Mouse (Mus musculus) limb, embryonic 10.5 days (tissue): Measurements from ENCODE around the gene Gmeb2. TPM values are rescaled to one million over a fixed set of nuclear protein-coding genes. Genes with fewer than 3 reads are reported as not detected.

ENCODE experiments used
- DNase-seq: peaks from one replicate; pipeline ENCODE4 v3.0.0-alpha.2; 2017; ENCODE audit warnings: low spot score
- H3K27ac ChIP-seq: fragments of 300-500 bp; sonication (generic); 2 replicates; pipeline ENCODE4 v1.5.1; 2016; ENCODE audit warnings: mild to moderate bottlenecking
- H3K27me3 ChIP-seq: fragments of 300-500 bp; sonication (generic); 2 replicates; pipeline ENCODE4 v1.6.1; 2016; ENCODE audit warnings: low read depth, mild to moderate bottlenecking; ENCODE audit not compliant: poor library complexity, severe bottlenecking
- H3K36me3 ChIP-seq: fragments of 300-500 bp; sonication (generic); 2 replicates; pipeline ENCODE4 v1.6.1; 2016; ENCODE audit warnings: mild to moderate bottlenecking, moderate library complexity
- H3K4me1 ChIP-seq: fragments of 300-500 bp; sonication (generic); 2 replicates; pipeline ENCODE4 v1.6.1; 2016
- H3K4me3 ChIP-seq: fragments of 300-500 bp; sonication (generic); 2 replicates; pipeline ENCODE4 v1.5.1; 2016; ENCODE audit warnings: mild to moderate bottlenecking, moderate library complexity
- H3K9me3 ChIP-seq: fragments of 300-500 bp; sonication (generic); replicated peaks from 2 replicates; pipeline ENCODE4 v1.6.1; 2016; ENCODE audit warnings: mild to moderate bottlenecking
- WGBS: fragments of 180-500 bp; shearing (Covaris S2); methylation state at CpG from one replicate; pipeline ENCODE4 v1.1.7; 2016; 5-methylcytosine and 5-hydroxymethylcytosine counted together
- polyA plus RNA-seq: library from polyadenylated mRNA; unstranded; fragments of >200 nt; fragmentation: Nextera tagmentation; extraction: Ambion mirVana; gene quantifications from 2 replicates; pipeline ENCODE4 v1.2.1, GENCODE M21; 2016

The Gmeb2 gene
- polyA plus RNA-seq, 1 experiment from 2014 or later = 23.0 TPM

DNA sequence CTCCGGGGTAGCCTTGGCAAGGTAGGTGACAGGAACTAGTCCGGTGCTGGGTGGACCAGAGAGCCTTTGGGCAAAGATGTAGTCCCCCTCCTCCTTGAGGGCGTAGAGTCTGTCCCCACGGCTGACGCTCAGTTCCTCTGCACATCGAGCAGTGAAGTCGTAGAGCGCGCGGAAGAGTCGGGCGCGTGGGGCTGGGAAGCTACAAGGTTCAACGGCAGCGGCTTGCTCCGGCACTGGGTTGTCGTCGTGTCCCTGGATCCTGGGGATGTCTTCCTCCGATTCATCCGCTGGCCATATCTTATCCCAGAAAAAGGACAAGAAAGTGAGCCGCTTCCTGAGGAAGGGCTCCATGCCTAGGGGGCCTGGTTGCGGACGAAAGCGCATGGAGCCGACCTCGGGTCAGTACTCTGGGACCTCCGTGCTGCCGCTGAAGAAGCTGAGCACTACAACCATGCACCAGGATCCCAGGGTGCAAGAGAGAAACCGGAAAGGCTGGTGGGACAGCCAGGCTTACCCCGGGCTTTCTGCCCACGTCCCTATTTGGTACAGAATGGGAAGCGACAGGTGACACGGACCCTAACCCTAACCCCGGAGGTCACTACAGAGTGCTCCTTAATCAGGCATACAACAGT, 75.3 kb downstream of the Gmeb2 start:
- H3K27ac ChIP-seq = peak overlapping the region; percentile 62; the same call in 1 of the 2 replicates
- no peaks in the 10 kb centered on the region for H3K36me3 ChIP-seq
- H3K4me1 ChIP-seq = peaks cover 31% of the 10 kb centered on the region
- DNase-seq = no peak
- peak overlapping the region; percentile 48 for H3K4me3 ChIP-seq
- H3K27me3 ChIP-seq = peaks cover 60% of the 10 kb centered on the region
- no peaks in the 10 kb centered on the region for H3K9me3 ChIP-seq
- 5% methylated on average over 34 of the region's 34 CpGs for WGBS

DNA sequence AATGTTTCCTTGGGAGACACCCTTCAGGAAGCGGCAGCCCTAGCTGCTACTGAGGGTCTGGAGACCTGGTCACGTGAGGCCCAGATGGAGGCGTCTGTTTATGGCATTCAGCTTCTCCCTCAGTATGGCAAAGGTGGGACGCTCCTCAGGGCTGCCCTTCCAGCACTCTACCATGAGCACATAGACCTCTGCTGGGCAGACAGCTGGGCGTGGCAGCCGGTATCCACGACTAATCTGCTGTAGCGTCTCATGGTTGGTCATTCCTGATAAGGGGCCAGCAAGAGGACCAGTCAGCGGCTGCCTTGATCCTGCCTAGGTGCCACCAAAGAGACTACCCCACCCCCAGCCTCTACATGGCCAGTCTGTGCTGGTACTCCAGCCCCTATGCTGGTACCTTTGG, 81.7 kb downstream of the Gmeb2 start:
- Histone ChIP-seq H3K27me3 (peaks cover 24% of the 10 kb centered on the region), H3K27ac (no peak overlapping the region), H3K4me3 (no peak overlapping the region), H3K36me3 (no peaks in the 10 kb centered on the region), H3K9me3 (no peaks in the 10 kb centered on the region), H3K4me1 (peaks cover 8% of the 10 kb centered on the region)
- DNase-seq = no peak
- WGBS = 82% methylated on average over 9 of the region's 9 CpGs

DNA sequence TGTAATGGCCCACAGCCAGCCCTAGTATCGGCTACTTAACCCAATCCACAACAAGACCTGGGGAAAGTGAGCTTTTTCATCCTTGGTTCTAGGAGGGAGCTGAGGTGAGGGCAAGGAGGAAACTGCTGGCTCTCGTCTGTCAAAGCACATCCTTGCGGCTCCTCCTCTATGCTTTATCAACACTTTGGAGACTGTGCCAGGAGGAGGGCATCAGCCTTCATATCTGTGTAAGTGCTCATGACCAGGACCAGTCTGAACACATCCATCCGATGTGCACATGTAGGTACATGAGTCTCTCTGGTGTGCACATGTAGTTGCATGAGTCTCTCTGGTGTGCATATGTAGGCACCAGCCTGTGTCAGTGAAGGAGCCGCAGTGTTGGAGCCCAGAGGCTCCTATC, 82.2 kb downstream of the Gmeb2 start:
- peaks cover 21% of the 10 kb centered on the region for H3K27me3 ChIP-seq
- 85% methylated on average over 5 of the region's 5 CpGs for WGBS
- H3K4me1 ChIP-seq = 0 out of 2 replicates have a peak, but pooled peaks cover 7% of the 10 kb centered on the region
- no peak for DNase-seq
- no peaks in the 10 kb centered on the region for H3K9me3 ChIP-seq
- H3K27ac ChIP-seq = no peak overlapping the region
- H3K4me3 ChIP-seq = no peak overlapping the region
- no peaks in the 10 kb centered on the region for H3K36me3 ChIP-seq

DNA sequence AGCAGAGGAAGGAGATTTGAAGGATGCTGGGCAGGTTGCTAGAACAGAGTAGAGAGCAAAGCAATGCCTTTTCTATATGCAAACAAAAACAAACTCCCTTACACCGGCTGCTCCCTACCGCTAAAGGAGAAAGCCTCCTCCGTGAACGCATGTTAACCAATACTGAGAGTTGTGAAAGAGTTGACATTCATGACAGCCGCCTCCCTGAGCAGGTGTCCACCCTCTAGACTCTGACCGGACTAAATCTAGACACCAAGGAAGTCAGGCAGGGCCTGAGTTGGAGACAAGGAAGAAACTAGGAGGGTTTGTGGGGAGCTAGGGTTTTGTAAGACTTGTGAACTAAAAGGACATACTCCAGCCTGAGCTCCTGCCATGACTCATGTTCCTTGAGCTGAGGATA, 84.9 kb downstream of the Gmeb2 start:
- Histone ChIP-seq H3K4me1 (0 out of 2 replicates have a peak, but pooled peaks cover 2% of the 10 kb centered on the region), H3K9me3 (no peaks in the 10 kb centered on the region), H3K36me3 (no peaks in the 10 kb centered on the region), H3K4me3 (no peak overlapping the region), H3K27me3 (peaks cover 6% of the 10 kb centered on the region; the same call in 1 of the 2 replicates), H3K27ac (no peak overlapping the region)
- no peak for DNase-seq
- 90% methylated on average over 6 of the region's 6 CpGs for WGBS

DNA sequence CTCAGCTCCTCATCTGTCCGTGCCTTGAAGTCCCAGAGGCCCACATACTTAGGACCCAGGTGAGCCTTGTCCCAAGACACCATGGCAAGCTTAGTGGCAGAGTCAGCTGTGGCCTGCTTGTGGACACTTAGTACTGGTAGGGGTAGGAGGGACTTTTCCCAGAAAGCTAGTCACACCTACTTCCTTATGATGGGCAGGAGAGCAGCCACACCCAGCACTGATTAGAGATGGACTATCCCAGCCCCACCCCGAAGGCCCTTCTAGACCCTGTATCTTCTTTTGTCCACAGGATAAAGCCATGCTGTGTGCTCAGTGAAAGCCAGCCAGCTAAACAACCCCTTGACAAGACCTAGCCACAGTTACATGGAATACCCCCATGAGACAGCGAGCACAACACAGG, 85.4 kb downstream of the Gmeb2 start, which contains the start of gene Ptk6:
Ptk6 (minus strand) TSS at position 368 of the 400 bp plus-strand sequence.
- DNase-seq = no peak
- Histone ChIP-seq H3K9me3 (no peaks in the 10 kb centered on the region), H3K27me3 (peaks cover 6% of the 10 kb centered on the region; the same call in 1 of the 2 replicates), H3K4me1 (0 out of 2 replicates have a peak, but pooled peaks cover 2% of the 10 kb centered on the region), H3K27ac (no peak within 1 kb of the TSS), H3K36me3 (no peaks in the 10 kb centered on the region), H3K4me3 (no peak within 1 kb of the TSS)
- 88% methylated on average over 3 of the region's 3 CpGs for WGBS

DNA sequence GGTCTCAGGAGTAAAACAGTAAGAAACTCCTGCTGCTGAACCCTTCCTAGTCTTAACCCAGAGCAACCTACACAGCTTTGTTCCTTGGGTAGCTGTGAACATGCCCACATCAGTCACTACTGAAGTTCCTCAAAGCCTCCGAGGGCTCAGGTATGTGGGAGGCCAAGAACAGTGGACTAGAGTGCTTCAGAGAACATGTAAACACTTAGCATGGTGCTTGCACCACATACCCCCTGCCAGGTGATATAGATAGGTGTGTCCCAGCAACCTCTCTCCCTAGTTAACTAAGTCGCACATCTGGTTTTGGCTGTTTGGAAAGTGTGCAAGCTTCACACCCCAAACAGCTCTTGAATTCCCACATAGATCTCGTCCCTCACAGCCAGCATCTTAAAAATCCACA, 86.2 kb downstream of the Gmeb2 start:
- WGBS = 77% methylated on average over 3 of the region's 3 CpGs

More for the DNA sequence above, 86.2 kb downstream of the Gmeb2 start:
- Histone ChIP-seq H3K36me3 (no peaks in the 10 kb centered on the region), H3K27me3 (0 out of 2 replicates have a peak, but pooled peaks cover 3% of the 10 kb centered on the region), H3K4me1 (no peaks in the 10 kb centered on the region), H3K27ac (no peak overlapping the region), H3K9me3 (no peaks in the 10 kb centered on the region), H3K4me3 (no peak overlapping the region)
- no peak for DNase-seq

Other genes with a start within 250 kb of the Gmeb2 start
- 0.65 and 1.3 TPM in 2 replicates for gene Chrna4, start 244.5 kb downstream of the Gmeb2 start, polyA plus RNA-seq
- 0.10 and 0.20 TPM in 2 replicates for gene Kcnq2, start 152.7 kb downstream of the Gmeb2 start, polyA plus RNA-seq
- not detected in 2 replicates for gene Eef1a2, start 131.0 kb downstream of the Gmeb2 start, polyA plus RNA-seq
- gene Ppdpf, start 100.8 kb downstream of the Gmeb2 start, polyA plus RNA-seq = 394 and 428 TPM in 2 replicates
- gene Ptk6, start 85.2 kb downstream of the Gmeb2 start, polyA plus RNA-seq = not detected in 2 replicates
- gene Srms, start 74.8 kb downstream of the Gmeb2 start, polyA plus RNA-seq = 1.6 and 2.0 TPM in 2 replicates
- 0.34 and 0.73 TPM in 2 replicates for gene Fndc11, start 68.0 kb downstream of the Gmeb2 start, polyA plus RNA-seq
- 0.87 and 1.2 TPM in 2 replicates for gene Helz2, start 46.0 kb downstream of the Gmeb2 start, polyA plus RNA-seq
- gene Stmn3, start 26.5 kb upstream of the Gmeb2 start, polyA plus RNA-seq = 0.21 and 0.41 TPM in 2 replicates
- 79.8 and 80.8 TPM in 2 replicates for gene Rtel1, start 31.7 kb upstream of the Gmeb2 start, polyA plus RNA-seq
- 43.8 and 54.0 TPM in 2 replicates for gene Zgpat, start 76.9 kb upstream of the Gmeb2 start, polyA plus RNA-seq
- 79.7 and 80.9 TPM in 2 replicates for gene Arfrp1, start 77.4 kb upstream of the Gmeb2 start, polyA plus RNA-seq
- gene Lime1, start 92.0 kb upstream of the Gmeb2 start, polyA plus RNA-seq = 26.1 and 30.6 TPM in 2 replicates
- 17.5 and 17.7 TPM in 2 replicates for gene Zbtb46, start 171.4 kb upstream of the Gmeb2 start, polyA plus RNA-seq
- gene Abhd16b, start 205.2 kb upstream of the Gmeb2 start, polyA plus RNA-seq = 0.08 and 0.21 TPM in 2 replicates
- 176 and 185 TPM in 2 replicates for gene Tpd52l2, start 209.1 kb upstream of the Gmeb2 start, polyA plus RNA-seq
- gene Dnajc5, start 232.4 kb upstream of the Gmeb2 start, polyA plus RNA-seq = 86.6 and 97.6 TPM in 2 replicates